Mouse (Mus musculus) c-Kit-negative CD71-positive TER-119-positive erythroid progenitor cells, embryonic 14.5 days (primary cell): ENCODE data around the gene E130308A19Rik.

Experiments
- DNase-seq: peaks from one replicate; pipeline ENCODE4 v3.0.0-alpha.2; 2013; ENCODE audit warnings: low read depth, low spot score

Gene E130308A19Rik

GRCm38 (mm10) chr4:59639163-59639562 lies 13.2 kb downstream of the E130308A19Rik start:
- DNase-seq, result no peak

GRCm38 (mm10) chr4:59640720-59641119 lies 14.7 kb downstream of the E130308A19Rik start:
- DNase-seq, result no peak

- DNase-seq, result no peak
These were observed 16.0 kb downstream of the E130308A19Rik start for GRCm38 (mm10) chr4:59642039-59642438.

GRCm38 (mm10) chr4:59642657-59643056 lies 16.6 kb downstream of the E130308A19Rik start:
- DNase-seq, result no peak

GRCm38 (mm10) chr4:59644431-59644830 lies 18.4 kb downstream of the E130308A19Rik start:
- no peak for DNase-seq

GRCm38 (mm10) chr4:59644992-59645391 lies 19.0 kb downstream of the E130308A19Rik start:
- no peak for DNase-seq

- DNase-seq, result no peak
These were observed 19.6 kb downstream of the E130308A19Rik start for GRCm38 (mm10) chr4:59645610-59646009.

GRCm38 (mm10) chr4:59646020-59646696 lies 20.1 kb downstream of the E130308A19Rik start:
- DNase-seq, result peak; percentile 42

GRCm38 (mm10) chr4:59649119-59649518 lies 23.1 kb downstream of the E130308A19Rik start:
- no peak for DNase-seq

- no peak for DNase-seq
These were observed 26.2 kb downstream of the E130308A19Rik start for GRCm38 (mm10) chr4:59652166-59652681.

GRCm38 (mm10) chr4:59656061-59656642 lies 30.1 kb downstream of the E130308A19Rik start:
- no peak for DNase-seq

GRCm38 (mm10) chr4:59662163-59662562 lies 36.2 kb downstream of the E130308A19Rik start:
- DNase-seq, result no peak

GRCm38 (mm10) chr4:59663451-59663850 lies 37.4 kb downstream of the E130308A19Rik start:
- DNase-seq, result no peak

GRCm38 (mm10) chr4:59666550-59667317 lies 40.7 kb downstream of the E130308A19Rik start:
- DNase-seq, result no peak

GRCm38 (mm10) chr4:59668050-59668449 lies 42.0 kb downstream of the E130308A19Rik start:
- DNase-seq, result no peak

GRCm38 (mm10) chr4:59669131-59669530 lies 43.1 kb downstream of the E130308A19Rik start:
- no peak for DNase-seq

- no peak for DNase-seq
These were observed 44.0 kb downstream of the E130308A19Rik start for GRCm38 (mm10) chr4:59670015-59670414.

- no peak for DNase-seq
These were observed 47.6 kb downstream of the E130308A19Rik start for GRCm38 (mm10) chr4:59673423-59674117.

- DNase-seq, result no peak
These were observed 49.1 kb downstream of the E130308A19Rik start for GRCm38 (mm10) chr4:59674929-59675679.

- no peak for DNase-seq
These were observed 49.7 kb downstream of the E130308A19Rik start for GRCm38 (mm10) chr4:59675699-59676098.

- no peak for DNase-seq
These were observed 55.4 kb downstream of the E130308A19Rik start for GRCm38 (mm10) chr4:59681383-59681782.
